Mouse (Mus musculus): ENCODE data around the gene Cd40. TPM values are rescaled to one million over a fixed set of nuclear protein-coding genes. Genes with fewer than 3 reads are reported as not detected.

The Cd40 gene
- polyA plus RNA-seq, 1 experiment from 2014 or later, result 6.0 TPM

- H3K4me2 ChIP-seq (ENCODE audit: low read length), result no peak overlapping the region
- peaks cover 12% of the 10 kb centered on the region for H3K4me1 ChIP-seq (ENCODE audit: control insufficient read depth, insufficient read depth, low read length)
- H3K9me3 ChIP-seq (replicated peaks; ENCODE audit: control insufficient read depth, low read length, poor library complexity, severe bottlenecking), result no peaks in the 10 kb centered on the region
- H3K4me3 ChIP-seq (ENCODE audit: low read depth, low read length), result no peak overlapping the region
- H3K9ac ChIP-seq (ENCODE audit: low read depth, low read length), result no peak overlapping the region
- H3K36me3 ChIP-seq (ENCODE audit: control insufficient read depth, insufficient read depth, low read length), result no peaks in the 10 kb centered on the region
- ATAC-seq, result peak; percentile 21; the same call in 1 of the 2 replicates
- H3K27me3 ChIP-seq (ENCODE audit: control insufficient read depth, insufficient read depth, low read depth, low read length), result peaks cover 3% of the 10 kb centered on the region
- 55% methylated on average over 18 of the region's 18 CpGs for WGBS
- peak overlapping the region; percentile 81 for H3K27ac ChIP-seq (ENCODE audit: low read length)
Observed at GRCm38 (mm10) chr2:165050826-165051548, 4.4 kb upstream of the Cd40 start.

- peak; percentile 50; the same call in 1 of the 2 replicates for ATAC-seq
- peak overlapping the region; percentile 81 for H3K27ac ChIP-seq (ENCODE audit: low read length)
- H3K36me3 ChIP-seq (ENCODE audit: control insufficient read depth, insufficient read depth, low read length), result no peaks in the 10 kb centered on the region
- H3K27me3 ChIP-seq (ENCODE audit: control insufficient read depth, insufficient read depth, low read depth, low read length), result peaks cover 3% of the 10 kb centered on the region
- H3K9me3 ChIP-seq (replicated peaks; ENCODE audit: control insufficient read depth, low read length, poor library complexity, severe bottlenecking), result no peaks in the 10 kb centered on the region
- no peak overlapping the region for H3K4me3 ChIP-seq (ENCODE audit: low read depth, low read length)
- no peak overlapping the region for H3K9ac ChIP-seq (ENCODE audit: low read depth, low read length)
- no peak overlapping the region for H3K4me2 ChIP-seq (ENCODE audit: low read length)
- peaks cover 12% of the 10 kb centered on the region for H3K4me1 ChIP-seq (ENCODE audit: control insufficient read depth, insufficient read depth, low read length)
- WGBS, result 15% methylated on average over 11 of the region's 11 CpGs
Observed at GRCm38 (mm10) chr2:165051566-165051965, 3.9 kb upstream of the Cd40 start.

- WGBS, result 8% methylated on average over 7 of the region's 7 CpGs
- no peaks in the 10 kb centered on the region for H3K9me3 ChIP-seq (replicated peaks; ENCODE audit: control insufficient read depth, low read length, poor library complexity, severe bottlenecking)
- H3K36me3 ChIP-seq (ENCODE audit: control insufficient read depth, insufficient read depth, low read length), result no peaks in the 10 kb centered on the region
- H3K4me3 ChIP-seq (ENCODE audit: low read depth, low read length), result peak overlapping the region; percentile 9; the same call in 1 of the 2 replicates
- ATAC-seq, result no peak
- peaks cover 3% of the 10 kb centered on the region for H3K27me3 ChIP-seq (ENCODE audit: control insufficient read depth, insufficient read depth, low read depth, low read length)
- no peak overlapping the region for H3K9ac ChIP-seq (ENCODE audit: low read depth, low read length)
- H3K4me2 ChIP-seq (ENCODE audit: low read length), result peak overlapping the region; percentile 30; the same call in 1 of the 2 replicates
- peaks cover 11% of the 10 kb centered on the region for H3K4me1 ChIP-seq (ENCODE audit: control insufficient read depth, insufficient read depth, low read length)
- H3K27ac ChIP-seq (ENCODE audit: low read length), result no peak overlapping the region
Observed at GRCm38 (mm10) chr2:165055905-165056304, 478 bp downstream of the Cd40 start.

GRCm38 (mm10) chr2:165056377-165057085, 1.1 kb downstream of the Cd40 start:
- Histone ChIP-seq H3K9me3 (replicated peaks; ENCODE audit: control insufficient read depth, low read length, poor library complexity, severe bottlenecking) (no peaks in the 10 kb centered on the region), H3K36me3 (ENCODE audit: control insufficient read depth, insufficient read depth, low read length) (no peaks in the 10 kb centered on the region), H3K27ac (ENCODE audit: low read length) (no peak overlapping the region), H3K9ac (ENCODE audit: low read depth, low read length) (no peak overlapping the region), H3K4me1 (ENCODE audit: control insufficient read depth, insufficient read depth, low read length) (peaks cover 5% of the 10 kb centered on the region; the same call in 1 of the 2 replicates), H3K4me3 (ENCODE audit: low read depth, low read length) (no peak overlapping the region), H3K27me3 (ENCODE audit: control insufficient read depth, insufficient read depth, low read depth, low read length) (peaks cover 3% of the 10 kb centered on the region), H3K4me2 (ENCODE audit: low read length) (no peak overlapping the region)
- 82% methylated on average over 14 of the region's 14 CpGs for WGBS
- no peak for ATAC-seq

- no peak for ATAC-seq
- Histone ChIP-seq H3K9ac (ENCODE audit: low read depth, low read length) (no peak overlapping the region), H3K27ac (ENCODE audit: low read length) (no peak overlapping the region)
Observed at GRCm38 (mm10) chr2:165059961-165060360, 4.5 kb downstream of the Cd40 start.

GRCm38 (mm10) chr2:165061638-165062433, 6.4 kb downstream of the Cd40 start:
- H3K27me3 ChIP-seq (ENCODE audit: control insufficient read depth, insufficient read depth, low read depth, low read length), result no peaks in the 10 kb centered on the region
- H3K4me2 ChIP-seq (ENCODE audit: low read length), result no peak overlapping the region
- no peak overlapping the region for H3K9ac ChIP-seq (ENCODE audit: low read depth, low read length)
- no peaks in the 10 kb centered on the region for H3K9me3 ChIP-seq (replicated peaks; ENCODE audit: control insufficient read depth, low read length, poor library complexity, severe bottlenecking)
- H3K4me1 ChIP-seq (ENCODE audit: control insufficient read depth, insufficient read depth, low read length), result no peaks in the 10 kb centered on the region
- ATAC-seq, result no peak
- WGBS, result 85% methylated on average over 16 of the region's 16 CpGs
- H3K27ac ChIP-seq (ENCODE audit: low read length), result no peak overlapping the region
- no peak overlapping the region for H3K4me3 ChIP-seq (ENCODE audit: low read depth, low read length)
- no peaks in the 10 kb centered on the region for H3K36me3 ChIP-seq (ENCODE audit: control insufficient read depth, insufficient read depth, low read length)

More at GRCm38 (mm10) chr2:165059961-165060360, 4.5 kb downstream of the Cd40 start:
- Histone ChIP-seq H3K4me3 (ENCODE audit: low read depth, low read length) (no peak overlapping the region), H3K4me2 (ENCODE audit: low read length) (no peak overlapping the region), H3K27me3 (ENCODE audit: control insufficient read depth, insufficient read depth, low read depth, low read length) (peaks cover 3% of the 10 kb centered on the region), H3K4me1 (ENCODE audit: control insufficient read depth, insufficient read depth, low read length) (no peaks in the 10 kb centered on the region), H3K9me3 (replicated peaks; ENCODE audit: control insufficient read depth, low read length, poor library complexity, severe bottlenecking) (no peaks in the 10 kb centered on the region), H3K36me3 (ENCODE audit: control insufficient read depth, insufficient read depth, low read length) (no peaks in the 10 kb centered on the region)
- WGBS, result 94% methylated on average over 4 of the region's 4 CpGs

GRCm38 (mm10) chr2:165064489-165064888, 9.1 kb downstream of the Cd40 start:
- Histone ChIP-seq H3K9ac (ENCODE audit: low read depth, low read length) (no peak overlapping the region), H3K4me2 (ENCODE audit: low read length) (no peak overlapping the region), H3K27ac (ENCODE audit: low read length) (no peak overlapping the region), H3K36me3 (ENCODE audit: control insufficient read depth, insufficient read depth, low read length) (no peaks in the 10 kb centered on the region), H3K9me3 (replicated peaks; ENCODE audit: control insufficient read depth, low read length, poor library complexity, severe bottlenecking) (no peaks in the 10 kb centered on the region), H3K27me3 (ENCODE audit: control insufficient read depth, insufficient read depth, low read depth, low read length) (no peaks in the 10 kb centered on the region), H3K4me3 (ENCODE audit: low read depth, low read length) (no peak overlapping the region), H3K4me1 (ENCODE audit: control insufficient read depth, insufficient read depth, low read length) (no peaks in the 10 kb centered on the region)
- WGBS, result 69% methylated on average over 7 of the region's 7 CpGs
- no peak for ATAC-seq

- Histone ChIP-seq H3K4me1 (ENCODE audit: control insufficient read depth, insufficient read depth, low read length) (peaks cover 12% of the 10 kb centered on the region), H3K9ac (ENCODE audit: low read depth, low read length) (no peak overlapping the region), H3K9me3 (replicated peaks; ENCODE audit: control insufficient read depth, low read length, poor library complexity, severe bottlenecking) (no peaks in the 10 kb centered on the region), H3K36me3 (ENCODE audit: control insufficient read depth, insufficient read depth, low read length) (no peaks in the 10 kb centered on the region), H3K27me3 (ENCODE audit: control insufficient read depth, insufficient read depth, low read depth, low read length) (no peaks in the 10 kb centered on the region), H3K4me2 (ENCODE audit: low read length) (no peak overlapping the region), H3K27ac (ENCODE audit: low read length) (no peak overlapping the region), H3K4me3 (ENCODE audit: low read depth, low read length) (no peak overlapping the region)
- no peak for ATAC-seq
- WGBS, result 70% methylated on average over 2 of the region's 2 CpGs
Observed at GRCm38 (mm10) chr2:165068806-165069205, 13.4 kb downstream of the Cd40 start.
